Mouse (Mus musculus) right cerebral cortex, postnatal 14 days (tissue): ENCODE results near the gene Fibin.

Source experiments
- DNase-seq: peaks from one replicate; pipeline ENCODE4 v3.0.0; 2022

The Fibin gene

GRCm38 (mm10) chr2:110313305-110313824 is 49.6 kb downstream of the Fibin start:
- DNase-seq = no peak
